Mouse (Mus musculus): ENCODE results near the gene Fam78a. TPM values are rescaled to one million over a fixed set of nuclear protein-coding genes. Genes with fewer than 3 reads are reported as not detected.
A peak's percentile ranks its signal among the peaks of the same experiment; 100 is the strongest.

Fam78a gene
- polyA plus RNA-seq, 1 experiment = 189 TPM

DNA sequence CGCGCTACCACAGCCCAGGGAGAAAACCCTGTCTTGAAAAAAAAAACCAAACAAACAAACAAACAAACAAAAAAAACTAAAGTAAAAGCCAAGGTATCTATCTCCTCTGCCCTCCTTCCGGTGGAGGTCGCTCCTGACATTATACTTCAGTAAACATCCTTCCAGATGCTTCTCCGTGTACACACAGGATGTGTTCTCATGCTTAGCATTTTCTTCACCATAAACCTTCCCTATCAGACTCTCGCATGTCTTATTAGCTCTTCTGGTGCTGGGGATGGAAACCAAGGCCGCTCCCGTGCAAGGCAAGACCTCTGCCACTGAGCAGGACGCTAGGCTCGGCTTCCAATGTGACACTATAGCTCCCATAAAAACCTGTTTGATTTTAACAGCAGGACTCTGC is 6.9 kb downstream of the Fam78a start:
- TF ChIP-seq POLR2A (IDR thresholded peaks at IDR 0.05; ENCODE audit: control insufficient read depth, extremely low read depth, insufficient read depth, low read length, poor library complexity) (no peak), CTCF (IDR thresholded peaks at IDR 0.05; ENCODE audit: borderline replicate concordance, control insufficient read depth, extremely low read depth, insufficient read depth, low read length, poor library complexity) (no peak)
- peaks cover 42% of the 10 kb centered on the region for H3K36me3 ChIP-seq (ENCODE audit: control insufficient read depth, insufficient read depth, low read length)
- DNase-seq = peak; percentile 46
- no peaks in the 10 kb centered on the region for H3K27me3 ChIP-seq (ENCODE audit: control insufficient read depth, insufficient read depth, low read length)
- H3K4me1 ChIP-seq (replicated peaks; ENCODE audit: control insufficient read depth, insufficient read depth, low read length) = peaks cover 45% of the 10 kb centered on the region
- peak overlapping the region; percentile 89 for H3K27ac ChIP-seq (ENCODE audit: control insufficient read depth, insufficient read depth, low read length)
- H3K4me3 ChIP-seq (ENCODE audit: control insufficient read depth, insufficient read depth, low read length) = peak overlapping the region; percentile 65
- 65% methylated on average over 10 of the region's 10 CpGs for WGBS

DNA sequence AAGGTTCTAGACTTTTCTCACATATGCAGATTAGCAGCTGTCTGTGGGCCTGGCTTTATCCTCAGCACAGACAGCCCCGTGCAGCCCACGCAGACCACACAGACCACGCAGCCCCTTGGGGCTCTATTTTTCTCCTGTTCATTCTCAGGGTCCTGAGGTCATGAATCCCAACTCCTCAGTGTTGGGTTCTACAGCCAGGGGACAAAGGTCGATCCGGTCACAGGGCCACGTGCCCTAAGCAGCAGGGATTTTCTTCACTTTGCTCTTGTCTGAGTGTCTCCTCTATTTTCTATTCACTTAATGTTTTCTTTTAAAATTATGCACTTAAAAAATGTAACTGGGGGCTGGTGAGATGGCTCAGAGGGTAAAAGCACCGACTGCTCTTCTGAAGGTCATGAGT is 9.3 kb downstream of the Fam78a start:
- peak; percentile 13 for DNase-seq
- 59% methylated on average over 7 of the region's 7 CpGs for WGBS
- Histone ChIP-seq H3K27ac (ENCODE audit: control insufficient read depth, insufficient read depth, low read length) (peak overlapping the region; percentile 54; the same call in 1 of the 2 replicates), H3K27me3 (ENCODE audit: control insufficient read depth, insufficient read depth, low read length) (no peaks in the 10 kb centered on the region), H3K4me3 (ENCODE audit: control insufficient read depth, insufficient read depth, low read length) (no peak overlapping the region), H3K4me1 (replicated peaks; ENCODE audit: control insufficient read depth, insufficient read depth, low read length) (peaks cover 62% of the 10 kb centered on the region), H3K36me3 (ENCODE audit: control insufficient read depth, insufficient read depth, low read length) (peaks cover 55% of the 10 kb centered on the region)
- no peak for TF ChIP-seq POLR2A (IDR thresholded peaks at IDR 0.05; ENCODE audit: control insufficient read depth, extremely low read depth, insufficient read depth, low read length, poor library complexity)
- TF ChIP-seq CTCF (IDR thresholded peaks at IDR 0.05; ENCODE audit: borderline replicate concordance, control insufficient read depth, extremely low read depth, insufficient read depth, low read length, poor library complexity) = no peak

DNA sequence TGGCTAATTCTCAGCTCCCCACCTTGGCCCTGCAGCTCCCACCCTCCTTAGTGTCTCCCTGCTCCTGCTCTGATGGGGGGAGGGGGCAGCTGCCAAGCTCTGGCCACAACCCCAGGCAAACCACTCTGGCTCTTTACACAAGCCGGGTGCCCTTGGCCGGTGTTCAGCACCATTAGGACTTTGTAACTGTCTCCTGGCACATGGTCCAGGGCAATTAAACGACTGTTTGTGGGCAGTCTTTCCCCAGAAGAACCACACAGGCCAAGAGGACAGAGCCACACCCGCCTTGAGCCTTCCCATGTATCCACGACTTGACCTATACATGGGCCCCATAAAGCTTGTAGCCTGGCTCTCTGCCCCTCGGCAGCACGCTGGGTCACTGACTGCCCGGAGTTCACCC is 10.3 kb downstream of the Fam78a start:
- peaks cover 65% of the 10 kb centered on the region for H3K4me1 ChIP-seq (replicated peaks; ENCODE audit: control insufficient read depth, insufficient read depth, low read length)
- WGBS = 62% methylated on average over 8 of the region's 8 CpGs
- peaks cover 60% of the 10 kb centered on the region for H3K36me3 ChIP-seq (ENCODE audit: control insufficient read depth, insufficient read depth, low read length)
- no peak for TF ChIP-seq POLR2A (IDR thresholded peaks at IDR 0.05; ENCODE audit: control insufficient read depth, extremely low read depth, insufficient read depth, low read length, poor library complexity)
- no peak for TF ChIP-seq CTCF (IDR thresholded peaks at IDR 0.05; ENCODE audit: borderline replicate concordance, control insufficient read depth, extremely low read depth, insufficient read depth, low read length, poor library complexity)
- no peak overlapping the region for H3K4me3 ChIP-seq (ENCODE audit: control insufficient read depth, insufficient read depth, low read length)
- DNase-seq = no peak
- H3K27me3 ChIP-seq (ENCODE audit: control insufficient read depth, insufficient read depth, low read length) = no peaks in the 10 kb centered on the region
- no peak overlapping the region for H3K27ac ChIP-seq (ENCODE audit: control insufficient read depth, insufficient read depth, low read length)

DNA sequence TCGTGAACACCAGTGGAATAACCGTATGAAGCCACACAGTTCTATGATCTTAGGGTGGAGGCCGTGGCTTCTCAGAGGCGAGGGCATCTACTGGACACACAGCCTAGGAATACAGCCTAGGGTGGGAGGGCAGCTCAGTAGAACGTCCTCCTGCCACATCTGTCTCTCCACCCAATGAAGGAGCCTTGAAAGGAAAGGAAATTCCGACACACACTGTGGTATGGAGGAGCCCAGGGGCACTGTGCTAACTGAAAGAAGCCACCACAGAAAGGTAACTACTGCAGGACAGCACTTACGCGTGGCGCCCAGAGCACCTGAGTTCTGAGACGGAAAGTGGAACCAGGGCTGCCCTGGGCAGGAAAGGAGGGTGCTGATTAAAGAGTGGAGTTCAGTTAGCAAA is 13.9 kb downstream of the Fam78a start:
- no peaks in the 10 kb centered on the region for H3K27me3 ChIP-seq (ENCODE audit: control insufficient read depth, insufficient read depth, low read length)
- no peak overlapping the region for H3K4me3 ChIP-seq (ENCODE audit: control insufficient read depth, insufficient read depth, low read length)
- 93% methylated on average over 10 of the region's 10 CpGs for WGBS
- peak; percentile 9 for DNase-seq
- TF ChIP-seq POLR2A (IDR thresholded peaks at IDR 0.05; ENCODE audit: control insufficient read depth, extremely low read depth, insufficient read depth, low read length, poor library complexity) (no peak), CTCF (IDR thresholded peaks at IDR 0.05; ENCODE audit: borderline replicate concordance, control insufficient read depth, extremely low read depth, insufficient read depth, low read length, poor library complexity) (no peak)
- H3K36me3 ChIP-seq (ENCODE audit: control insufficient read depth, insufficient read depth, low read length) = peaks cover 76% of the 10 kb centered on the region
- peaks cover 79% of the 10 kb centered on the region for H3K4me1 ChIP-seq (replicated peaks; ENCODE audit: control insufficient read depth, insufficient read depth, low read length)
- H3K27ac ChIP-seq (ENCODE audit: control insufficient read depth, insufficient read depth, low read length) = peak overlapping the region; percentile 15; the same call in 1 of the 2 replicates

DNA sequence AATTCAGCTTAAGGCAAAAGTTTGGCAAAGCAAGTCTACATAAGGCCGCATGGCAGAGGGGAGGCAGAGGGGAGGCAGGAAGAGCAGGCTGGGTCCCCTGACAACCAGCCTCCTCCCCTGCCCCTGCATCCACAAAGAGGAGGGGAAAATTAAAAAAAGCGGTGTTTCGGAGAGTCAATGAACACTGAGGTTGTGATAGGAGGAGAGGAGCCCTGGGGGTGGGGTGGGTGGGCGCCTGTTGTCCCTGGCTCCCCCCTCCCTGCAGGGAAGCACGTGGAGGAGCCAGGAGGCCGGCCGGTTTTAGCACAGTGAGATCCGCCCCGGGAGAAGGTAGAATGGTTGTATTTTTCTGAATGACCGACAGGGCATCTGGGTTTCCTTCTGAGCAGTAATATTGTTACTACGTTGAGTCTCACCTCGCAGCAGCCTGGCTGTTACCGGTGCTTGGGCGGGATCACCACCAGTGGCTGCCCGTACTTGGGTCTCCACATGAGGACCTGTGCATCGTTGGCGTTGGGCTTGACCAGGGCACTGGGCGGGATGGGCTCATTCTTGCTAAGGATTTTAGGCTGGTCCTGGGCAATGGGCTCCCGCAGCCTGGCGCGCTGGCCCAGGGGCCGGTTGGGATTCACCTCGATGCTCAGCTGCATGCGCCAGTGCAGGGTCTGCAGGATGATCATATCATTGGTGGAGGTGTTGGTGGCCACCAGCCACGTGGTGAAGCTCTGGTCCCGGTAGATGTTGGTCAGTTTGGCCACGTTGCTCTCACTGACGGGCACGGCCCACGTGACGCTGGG is 15.6 kb downstream of the Fam78a start:
- H3K27ac ChIP-seq (ENCODE audit: control insufficient read depth, insufficient read depth, low read length) = peak overlapping the region; percentile 99; the same call in 1 of the 2 replicates
- TF ChIP-seq POLR2A (IDR thresholded peaks at IDR 0.05; ENCODE audit: control insufficient read depth, extremely low read depth, insufficient read depth, low read length, poor library complexity) = no peak
- no peak for TF ChIP-seq CTCF (IDR thresholded peaks at IDR 0.05; ENCODE audit: borderline replicate concordance, control insufficient read depth, extremely low read depth, insufficient read depth, low read length, poor library complexity)
- no peak overlapping the region for H3K4me3 ChIP-seq (ENCODE audit: control insufficient read depth, insufficient read depth, low read length)
- WGBS = 92% methylated on average over 31 of the region's 31 CpGs
- H3K4me1 ChIP-seq (replicated peaks; ENCODE audit: control insufficient read depth, insufficient read depth, low read length) = peaks cover 83% of the 10 kb centered on the region
- H3K27me3 ChIP-seq (ENCODE audit: control insufficient read depth, insufficient read depth, low read length) = no peaks in the 10 kb centered on the region
- H3K36me3 ChIP-seq (ENCODE audit: control insufficient read depth, insufficient read depth, low read length) = peaks cover 77% of the 10 kb centered on the region
- DNase-seq = peak; percentile 11

DNA sequence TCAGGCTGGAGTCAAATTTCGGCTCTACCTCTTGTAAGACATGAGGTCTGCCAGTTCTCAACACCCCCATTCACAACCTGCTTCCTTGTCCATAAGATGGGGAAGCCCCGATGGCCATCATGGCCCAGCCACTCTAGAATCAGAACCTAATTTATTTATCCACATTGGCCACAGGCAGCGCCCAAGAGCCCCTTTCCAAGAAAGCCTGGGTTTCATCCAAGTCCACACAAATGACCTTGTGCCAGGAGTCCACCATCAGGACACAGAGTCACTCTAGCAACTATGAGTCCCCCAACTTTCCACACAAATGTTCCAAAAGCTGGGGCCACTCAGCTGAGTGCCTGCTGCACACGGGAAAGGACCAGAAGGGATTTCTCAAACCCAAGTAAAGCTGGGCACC is 18.7 kb downstream of the Fam78a start:
- peaks cover 82% of the 10 kb centered on the region for H3K4me1 ChIP-seq (replicated peaks; ENCODE audit: control insufficient read depth, insufficient read depth, low read length)
- TF ChIP-seq CTCF (IDR thresholded peaks at IDR 0.05; ENCODE audit: borderline replicate concordance, control insufficient read depth, extremely low read depth, insufficient read depth, low read length, poor library complexity) (no peak), POLR2A (IDR thresholded peaks at IDR 0.05; ENCODE audit: control insufficient read depth, extremely low read depth, insufficient read depth, low read length, poor library complexity) (no peak)
- H3K4me3 ChIP-seq (ENCODE audit: control insufficient read depth, insufficient read depth, low read length) = no peak overlapping the region
- H3K36me3 ChIP-seq (ENCODE audit: control insufficient read depth, insufficient read depth, low read length) = peaks cover 53% of the 10 kb centered on the region
- peak overlapping the region; percentile 99 for H3K27ac ChIP-seq (ENCODE audit: control insufficient read depth, insufficient read depth, low read length)
- 87% methylated on average over 4 of the region's 4 CpGs for WGBS
- no peak for DNase-seq
- H3K27me3 ChIP-seq (ENCODE audit: control insufficient read depth, insufficient read depth, low read length) = no peaks in the 10 kb centered on the region
